Mouse (Mus musculus): Measurements from ENCODE around the gene Ccdc62. TPM values are rescaled to one million over a fixed set of nuclear protein-coding genes. Genes with fewer than 3 reads are reported as not detected.

The Ccdc62 gene
- total RNA-seq, 1 experiment from 2014 or later = 5.8 TPM

GRCm38 (mm10) chr5:123933556-123933955 lies 3.1 kb downstream of the Ccdc62 start:
- no peak for ATAC-seq (ENCODE audit: extremely low read depth, insufficient number of reproducible peaks, low FRiP score, poor library complexity, severe bottlenecking)

- no peak for ATAC-seq (ENCODE audit: extremely low read depth, insufficient number of reproducible peaks, low FRiP score, poor library complexity, severe bottlenecking)
These were observed 3.6 kb downstream of the Ccdc62 start for GRCm38 (mm10) chr5:123933957-123934591.

- no peak for ATAC-seq (ENCODE audit: extremely low read depth, insufficient number of reproducible peaks, low FRiP score, poor library complexity, severe bottlenecking)
These were observed 5.5 kb downstream of the Ccdc62 start for GRCm38 (mm10) chr5:123935931-123936330.

- no peak for ATAC-seq (ENCODE audit: extremely low read depth, insufficient number of reproducible peaks, low FRiP score, poor library complexity, severe bottlenecking)
These were observed 8.0 kb downstream of the Ccdc62 start for GRCm38 (mm10) chr5:123938479-123938878.

- no peak for ATAC-seq (ENCODE audit: extremely low read depth, insufficient number of reproducible peaks, low FRiP score, poor library complexity, severe bottlenecking)
These were observed 16.1 kb downstream of the Ccdc62 start for GRCm38 (mm10) chr5:123946546-123946945.

- peak; percentile 75 for ATAC-seq (ENCODE audit: extremely low read depth, insufficient number of reproducible peaks, low FRiP score, poor library complexity, severe bottlenecking)
These were observed 16.7 kb downstream of the Ccdc62 start for GRCm38 (mm10) chr5:123947041-123947761.

GRCm38 (mm10) chr5:123952365-123953045 lies 22.0 kb downstream of the Ccdc62 start:
- no peak for ATAC-seq (ENCODE audit: extremely low read depth, insufficient number of reproducible peaks, low FRiP score, poor library complexity, severe bottlenecking)

GRCm38 (mm10) chr5:123957213-123957612 lies 26.7 kb downstream of the Ccdc62 start:
- ATAC-seq (ENCODE audit: extremely low read depth, insufficient number of reproducible peaks, low FRiP score, poor library complexity, severe bottlenecking) = no peak

GRCm38 (mm10) chr5:123959018-123959417 lies 28.5 kb downstream of the Ccdc62 start:
- no peak for ATAC-seq (ENCODE audit: extremely low read depth, insufficient number of reproducible peaks, low FRiP score, poor library complexity, severe bottlenecking)

- ATAC-seq (ENCODE audit: extremely low read depth, insufficient number of reproducible peaks, low FRiP score, poor library complexity, severe bottlenecking) = no peak
These were observed 29.6 kb downstream of the Ccdc62 start for GRCm38 (mm10) chr5:123960129-123960528.

GRCm38 (mm10) chr5:123961046-123961445 lies 30.6 kb downstream of the Ccdc62 start:
- ATAC-seq (ENCODE audit: extremely low read depth, insufficient number of reproducible peaks, low FRiP score, poor library complexity, severe bottlenecking) = no peak

GRCm38 (mm10) chr5:123964208-123964607 lies 33.7 kb downstream of the Ccdc62 start:
- no peak for ATAC-seq (ENCODE audit: extremely low read depth, insufficient number of reproducible peaks, low FRiP score, poor library complexity, severe bottlenecking)

GRCm38 (mm10) chr5:123966759-123967158 lies 36.3 kb downstream of the Ccdc62 start:
- no peak for ATAC-seq (ENCODE audit: extremely low read depth, insufficient number of reproducible peaks, low FRiP score, poor library complexity, severe bottlenecking)

GRCm38 (mm10) chr5:123968468-123968867 lies 38.0 kb downstream of the Ccdc62 start:
- no peak for ATAC-seq (ENCODE audit: extremely low read depth, insufficient number of reproducible peaks, low FRiP score, poor library complexity, severe bottlenecking)

GRCm38 (mm10) chr5:123969216-123969615 lies 38.7 kb downstream of the Ccdc62 start:
- ATAC-seq (ENCODE audit: extremely low read depth, insufficient number of reproducible peaks, low FRiP score, poor library complexity, severe bottlenecking) = no peak

- no peak for ATAC-seq (ENCODE audit: extremely low read depth, insufficient number of reproducible peaks, low FRiP score, poor library complexity, severe bottlenecking)
These were observed 40.1 kb downstream of the Ccdc62 start for GRCm38 (mm10) chr5:123970576-123970975.

- ATAC-seq (ENCODE audit: extremely low read depth, insufficient number of reproducible peaks, low FRiP score, poor library complexity, severe bottlenecking) = no peak
These were observed 42.0 kb downstream of the Ccdc62 start for GRCm38 (mm10) chr5:123972453-123972852.

GRCm38 (mm10) chr5:123973299-123974178 lies 43.1 kb downstream of the Ccdc62 start, which contains the start of gene Hip1r:
Gene Hip1r, plus strand, starts transcription at chr5:123973628.
- ATAC-seq (ENCODE audit: extremely low read depth, insufficient number of reproducible peaks, low FRiP score, poor library complexity, severe bottlenecking) = peak; percentile 56

GRCm38 (mm10) chr5:123974179-123974485 lies 43.7 kb downstream of the Ccdc62 start:
- no peak for ATAC-seq (ENCODE audit: extremely low read depth, insufficient number of reproducible peaks, low FRiP score, poor library complexity, severe bottlenecking)

All from neutrophil, adult 5-6 weeks (primary cell).